ENCODE assay signal across 8 mouse cellular contexts in the genomic region with DNA sequence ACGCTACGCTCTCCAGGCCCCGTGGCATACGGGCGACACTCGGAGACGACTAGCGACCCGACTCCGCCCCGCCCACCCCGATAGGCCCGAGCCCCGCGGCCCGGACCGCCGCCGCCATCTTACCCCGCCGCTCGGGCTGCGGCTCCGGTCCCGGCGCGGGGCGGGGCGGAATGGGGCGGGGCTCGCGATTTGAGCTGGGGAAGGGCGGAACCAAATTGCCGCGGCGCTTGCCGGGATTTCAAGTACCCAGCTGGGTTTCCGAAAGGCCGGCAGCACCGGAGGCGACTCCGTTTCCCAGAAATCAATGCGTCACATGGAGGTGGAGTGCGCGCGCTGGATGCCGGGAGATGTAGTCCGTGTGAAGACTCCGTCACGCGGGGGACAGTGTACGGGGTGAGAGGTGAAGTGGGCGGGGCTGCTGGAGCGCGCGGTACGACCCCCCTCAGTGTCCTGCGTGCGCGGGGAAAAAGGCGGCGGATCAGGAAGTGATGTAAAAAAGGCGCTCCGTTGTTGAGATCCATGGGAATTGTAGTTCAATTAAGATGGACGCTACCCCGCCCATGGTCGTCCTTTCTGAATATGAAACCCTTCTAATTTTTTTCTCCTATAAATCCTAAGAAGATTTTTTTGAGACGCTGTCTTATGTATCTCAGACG. TPM values are rescaled to one million over a fixed set of nuclear protein-coding genes. Genes with fewer than 3 reads are reported as not detected.
DNase-seq lines count a peak whose midpoint lies in the region; ATAC-seq and TF ChIP-seq lines count a peak whose summit lies in the region.

A gene (minus strand): TSS at position 407 of the 656 bp plus-strand sequence.

- H3K79me2 ChIP-seq in heart, adult 2 months (replicated peaks; ENCODE audit: control insufficient read depth, insufficient read depth, low read length), result peaks cover 1% of the 10 kb centered on the region; the same call in 1 of the 2 replicates

- peaks cover 31% of the 10 kb centered on the region for H3K36me3 ChIP-seq in embryonic facial prominence, embryonic 14.5 days (ENCODE audit: control insufficient read depth, insufficient read depth, low read length)
- no peaks in the 10 kb centered on the region for H3K36me3 ChIP-seq in heart, adult 2 months (ENCODE audit: control insufficient read depth, insufficient read depth, low read length)
- H3K36me3 ChIP-seq in limb, embryonic 13.5 days, result peaks cover 31% of the 10 kb centered on the region
- peaks cover 19% of the 10 kb centered on the region for H3K36me3 ChIP-seq in midbrain, embryonic 16.5 days (ENCODE audit: control insufficient read depth, insufficient read depth, low read length)

- DNase-seq in 3T3-L1 (ENCODE audit: low read depth, low spot score), result peak; percentile 98
- DNase-seq in adrenal gland, postnatal 4 days (ENCODE audit: low spot score in 2 of 2), result peak; percentile 92 to 96
- DNase-seq in embryonic facial prominence, embryonic 14.5 days (ENCODE audit: low spot score), result peak; percentile 100
- DNase-seq in heart, adult 2 months, result peak; percentile 98 to 100
- DNase-seq in kidney, adult 8-10 months, result peak; percentile 100
- peak; percentile 97 to 99 for DNase-seq in spleen, postnatal 10 days (ENCODE audit: low spot score in 2 of 2)

- H3K4me2 ChIP-seq in embryonic facial prominence, embryonic 14.5 days (ENCODE audit: low read depth, low read length), result peak within 1 kb of the TSS; percentile 71
- H3K4me2 ChIP-seq in limb, embryonic 13.5 days (replicated peaks), result peak within 1 kb of the TSS; percentile 81
- H3K4me2 ChIP-seq in midbrain, embryonic 16.5 days (ENCODE audit: low read length), result peak within 1 kb of the TSS; percentile 94

- H3K9me3 ChIP-seq in embryonic facial prominence, embryonic 14.5 days (ENCODE audit: control insufficient read depth, low read length), result no peaks in the 10 kb centered on the region
- no peaks in the 10 kb centered on the region for H3K9me3 ChIP-seq in limb, embryonic 13.5 days
- no peaks in the 10 kb centered on the region for H3K9me3 ChIP-seq in midbrain, embryonic 16.5 days (replicated peaks; ENCODE audit: control insufficient read depth, low read length, poor library complexity, severe bottlenecking)

- TF ChIP-seq POLR2A in heart, adult 2 months (IDR thresholded peaks at IDR 0.05; ENCODE audit: insufficient read depth, low read depth, low read length), result 0 out of 2 replicates have a peak, but pooled peaks have one; percentile 49

- peak within 1 kb of the TSS; percentile 97 for H3K9ac ChIP-seq in embryonic facial prominence, embryonic 14.5 days (ENCODE audit: low read depth, low read length)
- H3K9ac ChIP-seq in heart, adult 2 months (ENCODE audit: low read depth, low read length), result peak within 1 kb of the TSS; percentile 88
- H3K9ac ChIP-seq in limb, embryonic 13.5 days, result peak within 1 kb of the TSS; percentile 98
- peak within 1 kb of the TSS; percentile 98 for H3K9ac ChIP-seq in midbrain, embryonic 16.5 days (ENCODE audit: low read depth, low read length)

- H3K4me3 ChIP-seq in embryonic facial prominence, embryonic 14.5 days (ENCODE audit: low read depth, low read length), result peak within 1 kb of the TSS; percentile 88
- peak within 1 kb of the TSS; percentile 95 for H3K4me3 ChIP-seq in heart, adult 2 months
- H3K4me3 ChIP-seq in limb, embryonic 13.5 days, result peak within 1 kb of the TSS; percentile 93
- peak within 1 kb of the TSS; percentile 93 for H3K4me3 ChIP-seq in midbrain, embryonic 16.5 days (ENCODE audit: low read depth, low read length)

- intact Hi-C loops in heart, adult 2 months (cut with DNase I), result loop anchor here (1.0 to 5.0 kb wide), 2 partner anchors 19 to 106 kb away; a partner anchor contains a TSS

- ATAC-seq in embryonic facial prominence, embryonic 14.5 days (ENCODE audit: low read depth), result peak; percentile 91
- peak; percentile 89 for ATAC-seq in limb, embryonic 13.5 days (ENCODE audit: low FRiP score, low read depth)
- peak; percentile 94 for ATAC-seq in midbrain, embryonic 16.5 days

- H3K27ac ChIP-seq in embryonic facial prominence, embryonic 14.5 days (replicated peaks; ENCODE audit: low read depth, low read length), result peak within 1 kb of the TSS; percentile 97
- peak within 1 kb of the TSS; percentile 100 for H3K27ac ChIP-seq in heart, adult 2 months
- H3K27ac ChIP-seq in limb, embryonic 13.5 days, result peak within 1 kb of the TSS; percentile 96
- H3K27ac ChIP-seq in midbrain, embryonic 16.5 days (ENCODE audit: low read length), result peak within 1 kb of the TSS; percentile 81

- H3K4me1 ChIP-seq in embryonic facial prominence, embryonic 14.5 days (ENCODE audit: control insufficient read depth, insufficient read depth, low read length), result peaks cover 19% of the 10 kb centered on the region
- H3K4me1 ChIP-seq in heart, adult 2 months (ENCODE audit: control insufficient read depth, insufficient read depth, low read length), result peaks cover 8% of the 10 kb centered on the region
- H3K4me1 ChIP-seq in limb, embryonic 13.5 days, result peaks cover 34% of the 10 kb centered on the region
- H3K4me1 ChIP-seq in midbrain, embryonic 16.5 days (ENCODE audit: control insufficient read depth, insufficient read depth, low read length), result peaks cover 23% of the 10 kb centered on the region

- TF ChIP-seq EP300 in heart, adult 2 months (IDR thresholded peaks at IDR 0.05; ENCODE audit: insufficient read depth, low read depth, low read length), result peak; percentile 86

- WGBS in embryonic facial prominence, embryonic 14.5 days, result under 1% methylated on average over 51 of the region's 69 CpGs
- 1% methylated on average over 69 of the region's 69 CpGs for WGBS in heart, adult 2 months
- WGBS in limb, embryonic 13.5 days, result under 1% methylated on average over 62 of the region's 69 CpGs
- 1% methylated on average over 69 of the region's 69 CpGs for WGBS in midbrain, embryonic 16.5 days

- no peak for TF ChIP-seq CTCF in heart, adult 2 months (IDR thresholded peaks at IDR 0.05)

- no peaks in the 10 kb centered on the region for H3K27me3 ChIP-seq in embryonic facial prominence, embryonic 14.5 days (replicated peaks; ENCODE audit: control insufficient read depth, insufficient read depth, low read length)
- H3K27me3 ChIP-seq in heart, adult 2 months (ENCODE audit: control insufficient read depth, insufficient read depth, low read length), result no peaks in the 10 kb centered on the region
- H3K27me3 ChIP-seq in limb, embryonic 13.5 days, result 0 out of 2 replicates have a peak, but pooled peaks cover 5% of the 10 kb centered on the region
- H3K27me3 ChIP-seq in midbrain, embryonic 16.5 days (ENCODE audit: control insufficient read depth, insufficient read depth, low read depth, low read length), result no peaks in the 10 kb centered on the region

RNA-seq across cellular contexts. Expression of the gene that starts here (rescaled TPM):
- total RNA-seq in adrenal gland, postnatal 4 days (2021), result 100 to 1,000 TPM; 114 TPM
- 43.7 and 47.5 TPM in 2 replicates for polyA plus RNA-seq in embryonic facial prominence, embryonic 14.5 days (2014; fragmentation: Nextera tagmentation; extraction: Ambion mirVana)
- 10 to 100 TPM; 45.5 to 46.6 TPM for total RNA-seq in heart, adult 2 months (2021)
- polyA plus RNA-seq in heart, adult 2 months (2012; rRNA removed), result 33.9 and 36.0 TPM in 2 replicates
- 38.6 and 40.7 TPM in 2 replicates for polyA plus RNA-seq in limb, embryonic 13.5 days (2015; fragmentation: Nextera tagmentation; extraction: Ambion mirVana)
- polyA plus RNA-seq in midbrain, embryonic 16.5 days (2015; fragmentation: Nextera tagmentation; extraction: Ambion mirVana), result 42.4 and 47.8 TPM in 2 replicates

Comparison
In these comparisons a context has a peak if more than half of its experiments do, and no peak if none do; other contexts are left out.
1. Peak in every context shown above with its lines: DNase-seq, ATAC-seq, H3K4me3 ChIP-seq and H3K27ac ChIP-seq.